Mouse (Mus musculus) right cerebral cortex, postnatal 14 days (tissue): Measurements from ENCODE around the gene Rad23a.

ENCODE experiments used
- DNase-seq: peaks from one replicate; pipeline ENCODE4 v3.0.0; 2022

Rad23a gene

GRCm38 (mm10) chr8:84786801-84787467, 53.5 kb downstream of the Rad23a start:
- no peak for DNase-seq

GRCm38 (mm10) chr8:84785756-84786677, 54.4 kb downstream of the Rad23a start:
- DNase-seq, result no peak

GRCm38 (mm10) chr8:84785506-84785755, 55.0 kb downstream of the Rad23a start:
- DNase-seq, result no peak

GRCm38 (mm10) chr8:84784681-84785505, 55.6 kb downstream of the Rad23a start:
- no peak for DNase-seq
